In genomic region chr13:52531121-52531520, GRCm38 (mm10) we compare ENCODE assay signal across 8 mouse cellular contexts. TPM values are rescaled to one million over a fixed set of nuclear protein-coding genes. Genes with fewer than 3 reads are reported as not detected.
DNase-seq lines count a peak whose midpoint lies in the region; ATAC-seq lines count a peak whose summit lies in the region.

Gene Diras2, minus strand, starts transcription at chr13:52531279.

- H3K36me3 ChIP-seq in megakaryocyte, embryonic 14.5 days (replicated peaks; ENCODE audit: low read length): peaks cover 10% of the 10 kb centered on the region
- no peaks in the 10 kb centered on the region for H3K36me3 ChIP-seq in neural tube, embryonic 15.5 days

- WGBS in neural tube, embryonic 15.5 days: 58% methylated on average over 9 of the region's 9 CpGs

- peak within 1 kb of the TSS; percentile 87 for H3K27ac ChIP-seq in neural tube, embryonic 15.5 days (replicated peaks)

- peaks cover 33% of the 10 kb centered on the region for H3K27me3 ChIP-seq in megakaryocyte, embryonic 14.5 days (replicated peaks)
- H3K27me3 ChIP-seq in neural tube, embryonic 15.5 days (replicated peaks): 0 out of 2 replicates have a peak, but pooled peaks cover 10% of the 10 kb centered on the region

- H3K4me3 ChIP-seq in megakaryocyte, embryonic 14.5 days (replicated peaks): peak within 1 kb of the TSS; percentile 95
- peak within 1 kb of the TSS; percentile 60 for H3K4me3 ChIP-seq in neural tube, embryonic 15.5 days (replicated peaks)

- intact Hi-C loops in left cerebral cortex, postnatal 10 days (cut with DNase I): loop anchor here (2.0 to 5.0 kb wide), 3 partner anchors 184 to 276 kb away; no protein-coding TSS in a partner anchor

- DNase-seq in cerebellum, adult 11 months: peak; percentile 35
- DNase-seq in left cerebral cortex, postnatal 10 days (ENCODE audit: extremely low spot score in 1 of 2, low spot score in 2 of 2): no peak
- DNase-seq in ovary, postnatal 14 days (ENCODE audit: low spot score): no peak
- no peak for DNase-seq in thymus, postnatal 25 days

- no peak for ATAC-seq in cerebellum, adult (ENCODE audit: insufficient number of reproducible peaks, low FRiP score, low TSS enrichment)
- no peak for ATAC-seq in megakaryocyte, adult 5-6 weeks (ENCODE audit: poor library complexity, severe bottlenecking)
- ATAC-seq in neural tube, embryonic 15.5 days (ENCODE audit: low FRiP score): 0 out of 2 replicates have a peak, but pooled peaks have one; percentile 32

- H3K4me2 ChIP-seq in neural tube, embryonic 15.5 days: peak within 1 kb of the TSS; percentile 87

- peak within 1 kb of the TSS; percentile 62 for H3K9ac ChIP-seq in neural tube, embryonic 15.5 days (replicated peaks)

- H3K4me1 ChIP-seq in megakaryocyte, embryonic 14.5 days: peaks cover 58% of the 10 kb centered on the region
- peaks cover 14% of the 10 kb centered on the region for H3K4me1 ChIP-seq in neural tube, embryonic 15.5 days

- H3K9me3 ChIP-seq in megakaryocyte, embryonic 14.5 days: peaks cover 10% of the 10 kb centered on the region
- no peaks in the 10 kb centered on the region for H3K9me3 ChIP-seq in neural tube, embryonic 15.5 days (replicated peaks)

RNA-seq across cellular contexts. Expression of gene Diras2, which starts in this region (rescaled TPM):
- 1.3 TPM in 1 of 2 replicates, not detected in the other for polyA plus RNA-seq in megakaryocyte, embryonic 14.5 days (2012; ENCODE audit: insufficient read depth, low replicate concordance)
- total RNA-seq in megakaryocyte, adult 5-6 weeks (2015): 0.30 and 0.54 TPM in 2 replicates
- total RNA-seq in megakaryocyte, adult 5-6 weeks (2017): 0.04 TPM in 1 of 2 replicates, not detected in the other
- 100 to 1,000 TPM; 157 to 173 TPM for total RNA-seq in left cerebral cortex, postnatal 10 days (2021)
- 5.4 and 6.0 TPM in 2 replicates for polyA plus RNA-seq in neural tube, embryonic 15.5 days (2015; fragmentation: Nextera tagmentation; extraction: Ambion mirVana)

Comparison
In these comparisons a context has a peak if more than half of its experiments do, and no peak if none do; other contexts are left out.
1. RNA of gene Diras2 (total RNA-seq): 157 to 173 TPM in left cerebral cortex, postnatal 10 days; 0.04 to 0.54 TPM in megakaryocyte, adult 5-6 weeks; every median in the first group is over 100 times any median in the second.